Mouse (Mus musculus): ENCODE measurements around the gene Cck. TPM values are rescaled to one million over a fixed set of nuclear protein-coding genes. Genes with fewer than 3 reads are reported as not detected.

Gene Cck
- total RNA-seq, 1 experiment: not detected

DNA sequence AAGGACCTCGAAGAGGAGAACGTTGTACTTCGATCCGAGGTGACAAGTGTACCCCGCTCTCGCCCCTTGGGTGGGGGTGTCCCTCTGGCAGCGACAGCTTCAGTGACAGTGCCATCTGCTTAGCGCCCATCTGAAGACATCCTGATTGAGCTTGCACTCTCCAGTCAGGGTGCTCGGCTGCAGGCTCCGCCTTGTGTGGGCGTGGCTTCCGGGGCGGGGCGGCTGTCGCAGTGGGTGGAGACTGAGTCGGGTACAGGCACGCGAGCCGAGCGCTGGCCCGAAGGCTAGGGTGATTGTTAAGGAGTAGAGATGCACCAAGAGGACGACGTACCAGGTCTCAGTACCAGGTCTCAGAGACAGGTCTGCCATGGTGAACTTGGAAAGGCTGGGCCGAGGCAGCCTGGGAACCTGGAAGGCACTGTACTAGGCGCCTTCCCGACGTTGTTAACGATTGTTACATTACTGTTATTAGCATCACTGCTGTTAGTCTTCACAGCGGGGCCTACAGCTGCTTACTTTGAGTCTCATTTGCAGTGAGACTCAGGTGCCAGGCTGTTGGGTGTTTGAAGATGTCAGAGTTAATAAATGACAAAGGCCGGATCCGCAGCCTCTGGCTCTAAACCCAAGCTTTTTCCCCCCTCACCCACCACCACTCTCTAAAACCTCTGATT is 51.7 kb downstream of the Cck start:
- H3K4me1 ChIP-seq (ENCODE audit: control insufficient read depth in 2 of 2, insufficient read depth in 2 of 2, low read length in 2 of 2, poor library complexity in 1 of 2): peaks cover 1 to 9% of the 10 kb centered on the region in 2 experiments; a peak in 2 of 4 replicates
- H3K27ac ChIP-seq (ENCODE audit: insufficient read depth, low read depth, low read length, poor library complexity, severe bottlenecking): no peak overlapping the region
- TF ChIP-seq ZC3H11A (IDR thresholded peaks at IDR 0.05; ENCODE audit: borderline replicate concordance, low read depth, low read length): no peak
- TF ChIP-seq CHD2 (IDR thresholded peaks at IDR 0.05; ENCODE audit: low read depth, low read length): no peak
- no peak for TF ChIP-seq ZNF384 (IDR thresholded peaks at IDR 0.05; ENCODE audit: low read depth, low read length)
- no peak for TF ChIP-seq HCFC1 (IDR thresholded peaks at IDR 0.05; ENCODE audit: borderline replicate concordance, insufficient read depth, low read length)
- TF ChIP-seq MAFK (IDR thresholded peaks at IDR 0.05; ENCODE audit: insufficient read depth, low read depth, low read length): no peak
- peak; percentile 49 for DNase-seq (ENCODE audit: low read depth, low spot score)
- no peak overlapping the region for H3K9ac ChIP-seq (ENCODE audit: insufficient read depth, low read depth, low read length, poor library complexity, severe bottlenecking)
- in situ Hi-C loops (cut with MboI; ENCODE audit: low sequenced_read_pairs in 2 of 2, unreplicated experiment in 2 of 2): no loop called here
- H3K4me3 ChIP-seq (ENCODE audit: insufficient read depth in 1 of 2, low read depth in 1 of 2, low read length in 2 of 2, poor library complexity in 1 of 2, severe bottlenecking in 1 of 2): peak overlapping the region in 1 of 2 experiments; percentile 23; a peak in 2 of 4 replicates
- no peaks in the 10 kb centered on the region for H3K9me3 ChIP-seq (ENCODE audit: control insufficient read depth, insufficient read depth, low read depth, low read length)
- peaks cover 27% of the 10 kb centered on the region for H3K36me3 ChIP-seq (ENCODE audit: control insufficient read depth, insufficient read depth, low read length, poor library complexity, severe bottlenecking)

DNA sequence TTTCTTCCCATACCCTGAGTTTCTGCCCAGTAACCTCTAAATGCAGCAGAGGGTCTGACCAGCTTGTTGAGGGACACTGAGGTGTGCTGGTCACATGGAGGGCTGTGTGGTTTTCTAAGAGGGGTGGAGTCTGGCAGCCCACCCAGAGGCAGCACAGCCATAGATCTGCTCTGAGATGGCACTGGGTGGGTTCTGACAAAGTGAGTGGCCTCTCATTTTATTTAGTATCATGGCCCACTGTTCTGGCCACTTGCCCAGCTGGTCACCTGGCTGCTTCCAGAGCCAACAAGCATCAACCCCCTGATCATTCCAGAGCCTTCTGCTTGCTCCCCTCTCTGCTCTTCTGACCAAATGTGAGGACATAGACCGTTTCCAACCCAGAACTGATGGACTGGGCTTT is 53.3 kb downstream of the Cck start:
- Histone ChIP-seq H3K4me1 (ENCODE audit: control insufficient read depth in 2 of 2, insufficient read depth in 2 of 2, low read length in 2 of 2, poor library complexity in 1 of 2) (peaks cover 1 to 8% of the 10 kb centered on the region in 2 experiments; a peak in 2 of 4 replicates), H3K4me3 (ENCODE audit: insufficient read depth in 1 of 2, low read depth in 1 of 2, low read length in 2 of 2, poor library complexity in 1 of 2, severe bottlenecking in 1 of 2) (no peak overlapping the region), H3K9me3 (ENCODE audit: control insufficient read depth, insufficient read depth, low read depth, low read length) (no peaks in the 10 kb centered on the region), H3K9ac (ENCODE audit: insufficient read depth, low read depth, low read length, poor library complexity, severe bottlenecking) (no peak overlapping the region), H3K27ac (ENCODE audit: insufficient read depth, low read depth, low read length, poor library complexity, severe bottlenecking) (no peak overlapping the region), H3K36me3 (ENCODE audit: control insufficient read depth, insufficient read depth, low read length, poor library complexity, severe bottlenecking) (peaks cover 21% of the 10 kb centered on the region; the same call in 1 of the 2 replicates)
- TF ChIP-seq ZNF384 (IDR thresholded peaks at IDR 0.05; ENCODE audit: low read depth, low read length) (no peak), MAFK (IDR thresholded peaks at IDR 0.05; ENCODE audit: insufficient read depth, low read depth, low read length) (no peak), HCFC1 (IDR thresholded peaks at IDR 0.05; ENCODE audit: borderline replicate concordance, insufficient read depth, low read length) (no peak), ZC3H11A (IDR thresholded peaks at IDR 0.05; ENCODE audit: borderline replicate concordance, low read depth, low read length) (no peak)
- in situ Hi-C loops (cut with MboI; ENCODE audit: low sequenced_read_pairs in 2 of 2, unreplicated experiment in 2 of 2): no loop called here
- DNase-seq (ENCODE audit: low read depth, low spot score): no peak

Other genes starting within 250 kb of the Cck start
- gene Ulk4, start 218.5 kb downstream of the Cck start, total RNA-seq (2012; rRNA removed): 25.7 and 31.5 TPM in 2 replicates
- gene Trak1, start 198.2 kb downstream of the Cck start, total RNA-seq (2012; rRNA removed): 18.9 and 42.6 TPM in 2 replicates
- gene Lyzl4, start 146.4 kb upstream of the Cck start, total RNA-seq (2012; rRNA removed): 0.58 TPM in 2 replicates
- 0.31 and 0.90 TPM in 2 replicates for gene Vipr1, start 147.0 kb upstream of the Cck start, total RNA-seq (2012; rRNA removed)
- gene Sec22c, start 209.8 kb upstream of the Cck start, total RNA-seq (2012; rRNA removed): 8.4 and 11.2 TPM in 2 replicates
- gene Ss18l2, start 214.6 kb upstream of the Cck start, total RNA-seq (2012; rRNA removed): 22.3 and 40.8 TPM in 2 replicates
- 57.8 and 69.6 TPM in 2 replicates for gene Nktr, start 223.5 kb upstream of the Cck start, total RNA-seq (2012; rRNA removed)

Measured in ES-E14 (cell line).